Mouse (Mus musculus) lung, postnatal 0 days (tissue): Measurements from ENCODE around the gene Krt16.

Experiments
- CTCF ChIP-seq: IDR thresholded peaks from 2 replicates; pipeline ENCODE4 v1.5.1; 2016; ENCODE audit warnings: antibody characterized with exemption, mild to moderate bottlenecking
- EP300 ChIP-seq: IDR thresholded peaks from 2 replicates; pipeline ENCODE4 v1.6.1; 2016; ENCODE audit warnings: antibody characterized with exemption, mild to moderate bottlenecking, control low read depth

GRCm38 (mm10) chr11:100208542-100208941 lies 40.2 kb downstream of the Krt16 start:
- TF ChIP-seq CTCF (no peak), EP300 (no peak)
